Mouse (Mus musculus): ENCODE data around the gene Krt4. TPM values are rescaled to one million over a fixed set of nuclear protein-coding genes. Genes with fewer than 3 reads are reported as not detected.
A peak's percentile ranks its signal among the peaks of the same experiment; 100 is the strongest.

Krt4 gene
- total RNA-seq (2015): not detected in 2 replicates
- not detected in 2 replicates for total RNA-seq (2017)

DNA sequence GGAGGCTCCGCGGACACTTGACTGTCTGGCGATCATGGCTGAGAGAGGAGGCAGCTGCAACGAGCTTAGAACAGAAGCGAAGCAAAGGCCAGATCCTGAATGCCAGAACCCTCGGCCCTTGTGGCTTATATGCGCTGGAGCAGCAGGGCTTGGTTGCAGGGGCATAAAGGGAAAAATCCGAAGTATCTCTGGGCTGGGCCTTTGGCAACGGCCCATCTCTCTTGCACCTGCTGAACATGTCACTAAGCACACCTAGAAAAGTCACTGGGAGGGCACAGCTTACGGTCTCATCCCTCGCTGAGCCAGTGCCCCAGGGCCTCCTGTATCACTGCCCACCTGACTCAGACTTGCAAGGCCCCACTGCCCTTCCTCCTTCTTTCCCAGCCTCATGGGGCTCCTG, at the start of gene Krt4:
Krt4 (minus strand) TSS at position 101 of the 400 bp plus-strand sequence.
- no peak for ATAC-seq (ENCODE audit: poor library complexity, severe bottlenecking)

DNA sequence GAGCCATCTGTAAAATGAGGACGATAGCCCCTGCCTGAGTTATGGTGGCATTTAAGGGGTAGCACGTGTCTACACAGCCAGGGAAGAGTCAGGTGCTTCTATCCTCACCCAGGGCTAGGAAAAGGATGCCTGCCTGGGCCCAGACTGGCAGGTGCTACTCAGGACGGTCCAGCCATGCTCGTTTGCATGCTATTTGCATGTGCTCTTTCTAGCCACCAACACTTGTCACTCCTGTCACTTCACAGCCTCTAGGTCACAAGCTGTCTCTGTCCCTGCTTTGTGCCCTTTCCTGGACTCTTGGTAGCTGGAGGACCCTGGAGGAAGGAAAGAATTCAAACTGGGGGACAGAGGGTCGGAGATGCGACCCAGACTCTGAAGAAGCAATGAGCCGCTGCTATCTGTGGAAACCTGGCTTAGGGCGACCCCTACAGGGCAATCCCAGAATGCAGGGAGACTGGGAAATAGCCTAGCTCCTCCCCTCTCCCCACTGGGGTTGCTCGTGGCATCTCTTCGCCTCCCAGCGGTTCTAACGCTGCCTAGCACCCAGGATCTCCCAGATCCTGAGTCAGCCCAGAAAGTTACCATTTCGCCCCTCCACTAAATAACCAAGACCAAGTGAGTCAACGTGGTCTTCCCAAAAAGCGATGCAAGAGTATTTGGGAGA, 49.0 kb upstream of the Krt4 start:
- peak; percentile 68 for ATAC-seq (ENCODE audit: poor library complexity, severe bottlenecking)

DNA sequence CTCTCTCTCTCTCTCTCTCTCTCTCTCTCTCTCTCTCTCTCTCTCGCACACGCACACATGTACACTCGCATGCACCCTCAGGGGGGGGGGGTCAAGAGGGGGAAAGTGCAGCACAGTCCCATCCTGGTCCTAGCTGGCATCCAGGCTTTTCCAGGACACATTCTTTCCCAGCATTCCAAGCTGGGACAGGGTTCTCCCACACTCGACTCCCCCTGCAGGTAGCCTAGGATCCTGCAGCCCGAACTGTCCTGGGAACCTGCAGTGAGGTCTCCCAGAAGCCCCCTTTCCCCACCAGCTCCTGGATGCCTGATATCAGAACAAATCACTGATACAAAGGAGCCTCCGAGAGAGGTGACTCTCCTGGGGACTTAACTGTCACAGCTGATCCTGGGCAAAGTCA, 46.0 kb upstream of the Krt4 start:
- ATAC-seq (ENCODE audit: poor library complexity, severe bottlenecking): no peak

GRCm38 (mm10) chr15:101966808-101967207, 42.3 kb upstream of the Krt4 start:
- no peak for ATAC-seq (ENCODE audit: poor library complexity, severe bottlenecking)

GRCm38 (mm10) chr15:101958891-101959290, 34.4 kb upstream of the Krt4 start:
- no peak for ATAC-seq (ENCODE audit: poor library complexity, severe bottlenecking)

GRCm38 (mm10) chr15:101954187-101954586, 29.7 kb upstream of the Krt4 start, which contains the start of gene Krt78:
Krt78 (minus strand) TSS chr15:101954287.
- ATAC-seq (ENCODE audit: poor library complexity, severe bottlenecking): no peak

GRCm38 (mm10) chr15:101952733-101953474, 28.4 kb upstream of the Krt4 start:
- ATAC-seq (ENCODE audit: poor library complexity, severe bottlenecking): no peak

DNA sequence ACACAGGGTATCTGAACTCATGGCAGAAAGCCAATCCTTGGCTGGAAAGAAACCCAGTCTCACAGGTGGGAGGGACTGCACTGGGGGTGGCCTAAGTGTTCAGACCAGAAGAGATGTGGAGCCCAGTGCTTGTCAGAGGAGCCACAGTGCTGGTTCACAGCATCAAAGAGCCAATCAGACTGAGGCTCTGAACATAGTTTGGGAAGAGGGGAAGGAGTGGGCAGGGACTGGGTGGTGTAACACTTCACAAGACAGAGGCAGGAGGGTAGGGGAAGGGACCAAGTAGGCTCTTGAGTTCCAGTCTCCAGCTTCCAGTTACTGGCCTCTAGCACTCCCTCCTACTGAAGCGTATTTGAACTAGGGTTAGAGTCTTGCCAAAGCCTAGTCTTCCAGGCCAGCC, 20.9 kb upstream of the Krt4 start:
- ATAC-seq (ENCODE audit: poor library complexity, severe bottlenecking): no peak

DNA sequence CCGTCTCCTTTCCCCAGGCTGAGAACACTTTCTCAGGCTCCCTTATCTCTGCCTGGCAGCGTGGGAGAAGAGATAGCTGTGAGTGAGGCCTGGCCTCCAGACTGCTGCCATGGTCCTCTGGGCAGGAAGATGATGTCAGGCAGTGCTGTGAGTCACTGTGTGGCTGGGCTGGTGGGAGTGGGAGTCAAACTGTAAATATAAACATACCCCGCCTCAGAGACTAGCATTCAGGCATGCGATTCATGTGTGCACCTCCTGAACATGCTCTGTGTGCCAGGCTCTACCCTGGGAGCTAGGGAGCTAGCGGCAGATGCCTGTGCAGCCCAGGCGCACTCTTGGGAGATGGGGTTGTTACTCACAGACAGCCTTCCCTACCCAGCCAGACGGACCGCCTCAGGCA, 17.4 kb upstream of the Krt4 start:
- no peak for ATAC-seq (ENCODE audit: poor library complexity, severe bottlenecking)

DNA sequence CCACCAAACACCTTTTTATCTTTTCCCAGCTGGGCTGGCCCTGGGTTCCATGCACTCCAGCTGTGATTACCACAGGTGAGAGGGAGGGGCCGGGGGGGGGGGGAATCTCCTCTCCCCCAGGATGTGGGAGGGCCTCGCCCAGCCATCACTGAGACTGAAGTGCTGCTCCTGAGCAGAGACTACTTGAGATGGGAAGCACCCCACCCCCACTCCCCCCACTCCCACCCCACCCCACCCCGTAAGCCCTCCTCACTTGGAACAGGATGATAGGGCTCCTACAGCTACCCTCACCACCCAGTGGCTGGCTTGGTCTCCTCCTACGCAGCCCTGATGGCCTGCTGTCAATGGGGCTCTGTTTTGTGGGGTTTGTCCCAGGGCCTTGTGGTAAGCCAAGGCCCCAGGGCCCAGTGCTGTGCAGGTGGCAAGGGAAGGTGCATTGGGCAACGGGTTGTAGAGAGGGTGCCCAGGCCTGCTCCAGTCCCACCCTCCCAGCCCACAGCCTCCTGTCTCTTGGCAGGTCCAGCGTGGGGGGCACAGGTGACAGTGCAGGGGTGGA, 15.8 kb upstream of the Krt4 start, which contains the start of gene Krt79:
Krt79 (minus strand) TSS at position 51 of the 556 bp plus-strand sequence.
- no peak for ATAC-seq (ENCODE audit: poor library complexity, severe bottlenecking)

- ATAC-seq (ENCODE audit: poor library complexity, severe bottlenecking): no peak
Measured at GRCm38 (mm10) chr15:101938600-101939308, 14.2 kb upstream of the Krt4 start.

- ATAC-seq (ENCODE audit: poor library complexity, severe bottlenecking): no peak
Measured at GRCm38 (mm10) chr15:101933024-101933423, 8.5 kb upstream of the Krt4 start.

DNA sequence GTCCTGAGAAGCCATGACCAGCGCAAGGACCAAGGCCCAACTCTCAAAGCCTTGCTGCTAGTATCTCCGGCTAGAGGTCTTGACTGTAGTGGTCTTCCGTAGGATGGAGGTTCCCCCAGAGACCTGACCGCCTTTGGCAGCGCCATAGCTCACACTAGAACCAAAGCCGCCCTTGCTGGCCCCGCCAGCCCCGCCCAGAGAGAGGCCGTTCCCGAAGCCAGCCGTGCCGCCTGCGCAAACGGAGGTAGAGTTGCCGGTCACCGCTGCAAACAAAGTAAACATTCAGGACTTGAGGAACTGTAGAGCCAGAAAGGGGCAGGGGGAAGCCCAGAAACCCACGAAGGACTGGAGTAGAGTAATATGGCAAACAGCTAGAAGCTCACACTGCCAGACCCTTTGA, 5.1 kb upstream of the Krt4 start:
- ATAC-seq (ENCODE audit: poor library complexity, severe bottlenecking): no peak

DNA sequence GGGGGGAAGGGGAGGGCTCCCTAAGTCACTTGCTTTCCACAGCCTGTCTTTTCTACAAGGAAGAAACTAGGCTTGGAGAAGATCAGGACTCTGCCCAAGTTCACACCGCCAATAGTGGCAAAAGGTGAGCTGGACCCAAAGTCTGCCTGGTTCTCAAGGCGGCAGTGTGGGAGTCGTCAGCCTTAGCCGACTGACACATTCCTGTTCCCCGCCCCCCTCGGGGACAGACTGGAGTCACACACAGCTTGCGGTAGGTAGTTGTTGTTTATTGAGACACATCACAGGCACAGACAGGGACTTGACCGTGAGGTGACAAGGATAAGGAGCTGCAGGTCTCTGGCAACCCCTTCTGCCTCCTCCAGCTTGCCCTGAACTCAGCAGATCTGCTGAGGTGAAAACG, 4.6 kb upstream of the Krt4 start:
- no peak for ATAC-seq (ENCODE audit: poor library complexity, severe bottlenecking)

DNA sequence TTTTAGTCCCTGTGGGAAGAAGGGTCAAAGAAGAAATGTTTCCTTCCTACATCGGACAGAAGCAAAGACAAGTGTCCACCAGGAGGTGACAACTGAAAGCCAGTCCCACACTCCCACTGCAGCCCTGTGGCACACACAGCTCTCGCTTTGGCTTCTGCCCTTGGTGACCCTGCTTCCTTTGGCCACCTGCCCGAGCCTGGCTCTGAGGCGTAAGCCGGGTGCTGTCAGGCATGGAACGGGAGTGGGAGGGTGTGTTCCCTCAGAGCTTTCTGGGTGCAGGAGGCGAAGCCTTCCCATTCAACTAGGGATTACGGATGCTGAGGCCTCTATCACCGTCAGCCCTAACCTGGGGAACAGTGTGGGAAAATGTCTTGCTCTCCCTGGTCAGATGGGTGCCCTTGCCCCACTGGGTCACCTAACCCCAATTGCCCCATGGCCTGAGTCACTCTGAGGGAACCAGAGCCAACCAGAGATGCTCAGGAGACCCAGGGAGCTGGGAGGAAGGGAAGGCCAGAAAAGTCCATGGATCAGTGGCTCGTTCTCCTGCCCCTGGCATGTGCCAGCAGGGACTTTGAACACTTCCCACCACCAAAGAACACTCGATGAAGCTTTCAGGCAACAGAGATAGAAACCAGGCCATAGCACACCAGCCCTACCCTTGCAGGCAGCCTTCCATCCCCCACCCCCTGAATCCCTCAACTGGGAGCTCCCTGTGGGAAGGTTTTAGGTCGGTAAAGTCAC, 3.0 kb upstream of the Krt4 start:
- ATAC-seq (ENCODE audit: poor library complexity, severe bottlenecking): no peak

DNA sequence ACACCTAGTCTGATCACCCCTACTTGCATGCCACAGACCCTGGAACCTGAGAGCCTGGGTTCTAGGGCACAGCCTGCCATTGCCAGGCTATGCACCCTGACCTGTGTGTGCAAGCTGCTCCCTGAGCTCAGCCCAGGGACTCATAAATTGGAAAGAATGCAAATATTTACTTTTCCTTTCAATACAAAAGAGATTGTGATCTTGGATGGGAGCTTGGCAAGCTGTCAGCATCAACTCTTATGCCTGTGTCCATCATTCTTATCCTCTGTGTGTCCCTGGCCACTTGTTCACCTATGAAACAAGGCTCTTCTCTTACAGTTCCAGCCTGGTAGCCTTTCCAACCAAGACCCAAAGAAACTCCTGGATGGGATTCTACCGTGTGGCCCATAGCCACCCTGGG, 506 bp upstream of the Krt4 start:
- no peak for ATAC-seq (ENCODE audit: poor library complexity, severe bottlenecking)

DNA sequence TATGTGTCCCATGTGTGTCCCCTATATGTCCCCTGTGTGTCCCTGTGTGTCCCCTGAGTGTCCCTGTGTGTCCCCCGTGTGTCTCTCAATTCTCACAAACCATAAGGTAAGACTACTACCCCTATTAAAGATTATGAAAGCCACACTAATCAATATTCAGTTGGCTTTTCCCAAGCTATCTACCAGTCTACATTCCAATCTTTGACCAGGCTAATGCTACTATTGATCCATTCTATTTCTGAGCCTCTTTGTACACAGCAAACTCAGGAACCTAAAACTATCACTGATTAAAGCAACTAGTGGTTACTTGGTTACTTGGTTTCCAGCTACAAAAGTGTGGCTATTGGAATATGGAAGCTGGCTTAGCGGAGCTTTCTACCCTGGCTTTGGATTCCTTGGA, 2.2 kb downstream of the Krt4 start:
- ATAC-seq (ENCODE audit: poor library complexity, severe bottlenecking): no peak

DNA sequence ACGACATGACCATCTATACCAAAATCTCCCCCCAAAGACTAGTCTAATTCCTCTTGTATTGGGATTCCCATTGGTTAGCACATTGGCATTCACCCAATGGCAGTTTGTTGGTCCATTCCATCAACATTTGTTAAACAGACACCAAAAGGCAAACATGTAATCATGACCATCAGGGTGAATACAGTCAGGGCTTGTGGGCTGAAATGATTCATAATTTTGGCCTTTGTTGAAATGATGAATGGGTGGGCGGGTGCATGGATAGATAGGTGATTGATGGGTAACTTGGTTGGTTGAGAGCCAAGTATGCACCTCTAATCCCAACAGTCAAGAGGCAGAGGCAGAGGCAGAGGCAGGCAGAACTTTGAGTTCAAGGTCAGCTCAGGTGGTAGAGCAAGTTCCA, 8.5 kb downstream of the Krt4 start:
- ATAC-seq (ENCODE audit: poor library complexity, severe bottlenecking): no peak

GRCm38 (mm10) chr15:101904849-101905248, 19.7 kb downstream of the Krt4 start:
- no peak for ATAC-seq (ENCODE audit: poor library complexity, severe bottlenecking)

Measured in megakaryocyte, adult 5-6 weeks (primary cell).